Mouse (Mus musculus): ENCODE data around the gene Prss50. TPM values are rescaled to one million over a fixed set of nuclear protein-coding genes. Genes with fewer than 3 reads are reported as not detected.

Gene Prss50
- polyA plus RNA-seq, 1 experiment from 2014 or later: not detected

DNA sequence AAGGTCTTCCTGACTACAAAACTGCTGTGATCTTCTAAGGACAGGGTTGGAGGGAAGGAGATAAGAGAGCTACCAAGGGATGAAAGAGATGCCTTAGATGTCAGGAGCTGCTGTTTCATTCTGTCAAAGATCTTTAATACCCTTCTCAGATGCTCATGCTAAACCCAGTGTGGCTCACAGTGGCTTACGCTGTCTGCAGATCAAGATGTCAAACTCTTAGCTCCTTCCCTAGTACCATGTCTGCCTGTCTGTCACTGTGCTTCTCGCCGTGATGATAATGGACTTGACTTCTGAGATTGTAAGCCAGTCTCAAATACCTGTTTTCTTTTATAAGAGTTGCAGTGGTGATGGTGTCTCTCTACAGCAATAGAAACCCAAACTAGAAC, 50.9 kb downstream of the Prss50 start:
- Histone ChIP-seq H3K4me3 (ENCODE audit: control insufficient read depth in 1 of 2, insufficient read depth in 1 of 2, low read depth in 1 of 2, low read length in 2 of 2) (no peak overlapping the region), H3K27me3 (ENCODE audit: control insufficient read depth, insufficient read depth, low read length) (no peaks in the 10 kb centered on the region), H3K27ac (replicated peaks in 1 of 2; ENCODE audit: control insufficient read depth in 1 of 2, insufficient read depth in 1 of 2, low read depth in 2 of 2, low read length in 2 of 2) (no peak overlapping the region), H3K9me3 (ENCODE audit: control insufficient read depth, low read length) (peaks cover 4% of the 10 kb centered on the region; the same call in 1 of the 2 replicates), H3K4me1 (ENCODE audit: control insufficient read depth in 2 of 2, insufficient read depth in 2 of 2, low read length in 2 of 2) (no peaks in the 10 kb centered on the region), H3K9ac (ENCODE audit: low read length) (no peak overlapping the region), H3K36me3 (ENCODE audit: control insufficient read depth, insufficient read depth, low read length) (no peaks in the 10 kb centered on the region), H3K4me2 (ENCODE audit: low read length) (no peak overlapping the region)
- 90% methylated on average over 3 of the region's 3 CpGs for WGBS
- no peak for ATAC-seq (ENCODE audit: insufficient number of reproducible peaks, insufficient read depth, low FRiP score, low read depth)

DNA sequence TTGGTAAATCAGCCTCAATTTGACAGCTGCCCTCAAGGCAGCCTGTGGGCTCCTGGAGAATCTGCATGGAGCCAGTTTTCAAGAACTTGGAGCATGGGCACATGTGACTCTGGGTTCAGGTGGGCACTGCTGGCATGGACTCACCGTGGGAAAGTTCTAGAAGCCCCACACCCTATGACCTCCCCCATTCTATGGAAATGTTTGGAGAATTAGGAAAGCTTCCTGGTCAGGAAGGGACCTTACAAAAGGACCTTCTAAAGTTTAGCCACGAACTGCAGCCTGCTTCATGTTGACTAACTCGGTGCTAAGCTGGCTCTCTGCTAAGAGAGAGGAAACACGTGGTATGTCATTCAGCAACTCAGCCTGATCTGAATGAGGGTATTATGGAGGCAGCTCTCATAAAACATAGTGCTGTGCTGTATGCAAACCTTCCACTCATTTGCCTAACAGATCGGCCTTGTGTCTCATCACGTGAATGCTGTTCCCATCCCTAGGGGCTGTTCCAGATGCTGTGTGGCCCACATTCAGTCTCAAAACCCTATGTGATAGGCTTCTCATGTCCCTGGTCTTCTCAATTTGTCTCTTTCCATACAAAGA, 51.7 kb downstream of the Prss50 start:
- H3K4me2 ChIP-seq (ENCODE audit: low read length): no peak overlapping the region
- WGBS: 70% methylated on average over 6 of the region's 6 CpGs
- no peak overlapping the region for H3K27ac ChIP-seq (replicated peaks in 1 of 2; ENCODE audit: control insufficient read depth in 1 of 2, insufficient read depth in 1 of 2, low read depth in 2 of 2, low read length in 2 of 2)
- no peaks in the 10 kb centered on the region for H3K36me3 ChIP-seq (ENCODE audit: control insufficient read depth, insufficient read depth, low read length)
- H3K4me3 ChIP-seq (ENCODE audit: control insufficient read depth in 1 of 2, insufficient read depth in 1 of 2, low read depth in 1 of 2, low read length in 2 of 2): no peak overlapping the region
- no peak for ATAC-seq (ENCODE audit: insufficient number of reproducible peaks, insufficient read depth, low FRiP score, low read depth)
- no peak overlapping the region for H3K9ac ChIP-seq (ENCODE audit: low read length)
- peaks cover 4% of the 10 kb centered on the region; the same call in 1 of the 2 replicates for H3K9me3 ChIP-seq (ENCODE audit: control insufficient read depth, low read length)
- no peaks in the 10 kb centered on the region for H3K27me3 ChIP-seq (ENCODE audit: control insufficient read depth, insufficient read depth, low read length)
- H3K4me1 ChIP-seq (ENCODE audit: control insufficient read depth in 2 of 2, insufficient read depth in 2 of 2, low read length in 2 of 2): no peaks in the 10 kb centered on the region

Other genes with a start within 250 kb of the Prss50 start
- gene Nradd, start 233.5 kb upstream of the Prss50 start, polyA plus RNA-seq (2014; fragmentation: Nextera tagmentation; extraction: Ambion mirVana): 8.4 and 12.2 TPM in 2 replicates
- gene Nbeal2, start 203.8 kb upstream of the Prss50 start, polyA plus RNA-seq (2014; fragmentation: Nextera tagmentation; extraction: Ambion mirVana): 2.4 and 2.7 TPM in 2 replicates
- gene Ccdc12, start 201.5 kb upstream of the Prss50 start, polyA plus RNA-seq (2014; fragmentation: Nextera tagmentation; extraction: Ambion mirVana): 146 and 147 TPM in 2 replicates
- 4,569 and 4,875 TPM in 2 replicates for gene Myl3, start 116.1 kb upstream of the Prss50 start, polyA plus RNA-seq (2014; fragmentation: Nextera tagmentation; extraction: Ambion mirVana)
- 22.2 and 23.9 TPM in 2 replicates for gene Pth1r, start 110.8 kb upstream of the Prss50 start, polyA plus RNA-seq (2014; fragmentation: Nextera tagmentation; extraction: Ambion mirVana)
- not detected in 2 replicates for gene Prss42, start 59.8 kb upstream of the Prss50 start, polyA plus RNA-seq (2014; fragmentation: Nextera tagmentation; extraction: Ambion mirVana)
- not detected in 2 replicates for gene Prss44, start 44.0 kb upstream of the Prss50 start, polyA plus RNA-seq (2014; fragmentation: Nextera tagmentation; extraction: Ambion mirVana)
- gene Prss43, start 31.3 kb upstream of the Prss50 start, polyA plus RNA-seq (2014; fragmentation: Nextera tagmentation; extraction: Ambion mirVana): not detected in 2 replicates
- gene Prss45, start 23.4 kb upstream of the Prss50 start, polyA plus RNA-seq (2014; fragmentation: Nextera tagmentation; extraction: Ambion mirVana): not detected in 2 replicates
- 0.22 TPM in 1 of 2 replicates, not detected in the other for gene Prss46, start 13.5 kb upstream of the Prss50 start, polyA plus RNA-seq (2014; fragmentation: Nextera tagmentation; extraction: Ambion mirVana)
- gene Als2cl, start 21.9 kb downstream of the Prss50 start, polyA plus RNA-seq (2014; fragmentation: Nextera tagmentation; extraction: Ambion mirVana): 1.1 and 1.6 TPM in 2 replicates
- gene Tmie, start 22.1 kb downstream of the Prss50 start, polyA plus RNA-seq (2014; fragmentation: Nextera tagmentation; extraction: Ambion mirVana): 0.16 and 0.20 TPM in 2 replicates
- gene Fam240a, start 58.9 kb downstream of the Prss50 start, polyA plus RNA-seq (2014; fragmentation: Nextera tagmentation; extraction: Ambion mirVana): not detected in 2 replicates
- gene Tdgf1, start 88.2 kb downstream of the Prss50 start, polyA plus RNA-seq (2014; fragmentation: Nextera tagmentation; extraction: Ambion mirVana): not detected in 2 replicates
- gene Lrrc2, start 93.6 kb downstream of the Prss50 start, polyA plus RNA-seq (2014; fragmentation: Nextera tagmentation; extraction: Ambion mirVana): 5.0 and 5.4 TPM in 2 replicates
- 0.12 TPM in 1 of 2 replicates, not detected in the other for gene Rtp3, start 132.6 kb downstream of the Prss50 start, polyA plus RNA-seq (2014; fragmentation: Nextera tagmentation; extraction: Ambion mirVana)
- gene Ltf, start 161.3 kb downstream of the Prss50 start, polyA plus RNA-seq (2014; fragmentation: Nextera tagmentation; extraction: Ambion mirVana): 1.3 and 1.6 TPM in 2 replicates
- 3.2 and 3.6 TPM in 2 replicates for gene Ccrl2, start 199.6 kb downstream of the Prss50 start, polyA plus RNA-seq (2014; fragmentation: Nextera tagmentation; extraction: Ambion mirVana)

Measured in heart, embryonic 14.5 days (tissue).